Mouse (Mus musculus) inflammation-experienced regulatory T-cells, adult 6 months (primary cell): ENCODE data around the gene Ugp2. TPM values are rescaled to one million over a fixed set of nuclear protein-coding genes. Genes with fewer than 3 reads are reported as not detected.

Experiments
- ATAC-seq: one replicate; pipeline ENCODE4 v1.8.0; 2017
- polyA plus RNA-seq, 3 experiments: library from polyadenylated mRNA; unstranded; fragments of 100-300 nt; shearing (Covaris generic); gene quantifications; one replicate each; pipeline ENCODE4 v1.2.1; 2017

Gene Ugp2
- polyA plus RNA-seq: 10 to 100 TPM; 35.8 to 49.2 (median 36.8) TPM

- peak; percentile 99 for ATAC-seq
Observed at GRCm38 (mm10) chr11:21371122-21371806, at the start of gene Ugp2. Ugp2 (minus strand) TSS chr11:21371201.

- no peak for ATAC-seq
Observed at GRCm38 (mm10) chr11:21414911-21415381, 43.9 kb upstream of the Ugp2 start.

GRCm38 (mm10) chr11:21406668-21407067 is 35.7 kb upstream of the Ugp2 start:
- no peak for ATAC-seq

GRCm38 (mm10) chr11:21406141-21406540 is 35.1 kb upstream of the Ugp2 start:
- ATAC-seq: no peak

- no peak for ATAC-seq
Observed at GRCm38 (mm10) chr11:21403877-21404276, 32.9 kb upstream of the Ugp2 start.

GRCm38 (mm10) chr11:21402481-21403254 is 31.7 kb upstream of the Ugp2 start:
- ATAC-seq: no peak

- no peak for ATAC-seq
Observed at GRCm38 (mm10) chr11:21401248-21401647, 30.2 kb upstream of the Ugp2 start.

GRCm38 (mm10) chr11:21399186-21399681 is 28.2 kb upstream of the Ugp2 start:
- no peak for ATAC-seq

GRCm38 (mm10) chr11:21398464-21398863 is 27.5 kb upstream of the Ugp2 start:
- no peak for ATAC-seq

- ATAC-seq: no peak
Observed at GRCm38 (mm10) chr11:21386790-21387189, 15.8 kb upstream of the Ugp2 start.

- no peak for ATAC-seq
Observed at GRCm38 (mm10) chr11:21374096-21374495, 3.1 kb upstream of the Ugp2 start.

GRCm38 (mm10) chr11:21370399-21371121 is 441 bp downstream of the Ugp2 start:
- peak; percentile 44 for ATAC-seq

GRCm38 (mm10) chr11:21369248-21370016 is 1.6 kb downstream of the Ugp2 start:
- ATAC-seq: no peak

GRCm38 (mm10) chr11:21368466-21368865 is 2.5 kb downstream of the Ugp2 start:
- ATAC-seq: no peak

GRCm38 (mm10) chr11:21363144-21363940 is 7.7 kb downstream of the Ugp2 start:
- ATAC-seq: no peak

GRCm38 (mm10) chr11:21351296-21351695 is 19.7 kb downstream of the Ugp2 start:
- no peak for ATAC-seq

GRCm38 (mm10) chr11:21348890-21349289 is 22.1 kb downstream of the Ugp2 start:
- no peak for ATAC-seq

GRCm38 (mm10) chr11:21346020-21346419 is 25.0 kb downstream of the Ugp2 start:
- no peak for ATAC-seq

- ATAC-seq: no peak
Observed at GRCm38 (mm10) chr11:21343490-21343889, 27.5 kb downstream of the Ugp2 start.

- no peak for ATAC-seq
Observed at GRCm38 (mm10) chr11:21339088-21339487, 31.9 kb downstream of the Ugp2 start.

GRCm38 (mm10) chr11:21337855-21338254 is 33.1 kb downstream of the Ugp2 start:
- ATAC-seq: no peak
